Mouse (Mus musculus) bone marrow, adult 2 months (tissue): Measurements from ENCODE around the gene Ipo9.

Source experiments
- CTCF ChIP-seq: fragments of 200-500 bp; IDR thresholded peaks from 2 replicates; pipeline ENCODE4 v1.5.1; 2011; ENCODE audit warnings: low read length, control low read depth; ENCODE audit not compliant: control insufficient read depth, insufficient read depth
- POLR2A ChIP-seq: fragments of 200-500 bp; IDR thresholded peaks from 2 replicates; pipeline ENCODE4 v1.6.1; 2011; ENCODE audit warnings: low read depth, mild to moderate bottlenecking, control low read depth, low read length, borderline replicate concordance; ENCODE audit not compliant: control insufficient read depth

- TF ChIP-seq CTCF: no peak
- no peak for TF ChIP-seq POLR2A
Measured at GRCm38 (mm10) chr1:135438801-135439200, 8.5 kb upstream of the Ipo9 start.
